Mouse (Mus musculus) cerebellum, postnatal 25 days (tissue): ENCODE measurements around the gene Mgat5.

Experiments
- DNase-seq, 2 experiments: peaks; one replicate each; pipeline ENCODE4 v3.0.0; 2021; ENCODE audit warnings: mixed read lengths in 2 of 2

The Mgat5 gene

DNA sequence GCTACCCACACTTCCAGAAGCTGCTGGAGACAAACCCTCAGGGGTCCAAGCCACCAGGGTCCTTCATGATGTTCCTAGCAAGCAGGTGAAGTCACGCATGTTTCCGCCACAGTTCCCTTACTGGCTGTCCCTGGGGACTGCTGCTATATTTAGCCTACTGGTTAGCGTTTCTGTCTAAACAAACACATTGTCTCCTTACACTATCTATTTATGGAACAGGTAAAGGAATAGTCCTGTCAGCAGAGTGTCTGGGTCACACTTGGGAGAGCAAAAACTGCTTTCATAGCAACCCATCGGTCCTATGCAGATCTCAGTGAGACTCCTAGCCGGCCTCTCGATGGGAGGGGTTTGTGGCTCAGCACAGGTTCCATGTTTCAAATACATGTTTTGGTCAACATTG, 306.5 kb downstream of the Mgat5 start:
- no peak for DNase-seq

DNA sequence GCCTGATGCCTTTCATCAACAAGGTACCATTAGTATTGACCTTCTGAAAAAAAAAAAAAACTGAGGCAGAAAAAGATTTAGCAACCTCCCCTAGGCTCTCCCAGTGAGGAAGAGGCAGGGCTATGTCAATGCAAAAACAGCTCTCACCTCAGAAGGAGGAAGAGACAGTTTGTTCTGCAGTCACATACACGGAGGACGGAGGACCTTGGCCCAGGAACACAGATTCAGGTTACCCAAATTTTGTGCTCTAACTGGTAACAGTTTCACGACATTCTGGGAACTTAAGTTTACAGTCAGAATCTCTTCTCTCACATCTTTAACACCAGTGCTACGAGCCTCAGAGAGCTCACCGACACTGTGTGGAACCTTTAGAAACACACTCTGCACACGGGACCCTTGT, 307.9 kb downstream of the Mgat5 start:
- no peak for DNase-seq

DNA sequence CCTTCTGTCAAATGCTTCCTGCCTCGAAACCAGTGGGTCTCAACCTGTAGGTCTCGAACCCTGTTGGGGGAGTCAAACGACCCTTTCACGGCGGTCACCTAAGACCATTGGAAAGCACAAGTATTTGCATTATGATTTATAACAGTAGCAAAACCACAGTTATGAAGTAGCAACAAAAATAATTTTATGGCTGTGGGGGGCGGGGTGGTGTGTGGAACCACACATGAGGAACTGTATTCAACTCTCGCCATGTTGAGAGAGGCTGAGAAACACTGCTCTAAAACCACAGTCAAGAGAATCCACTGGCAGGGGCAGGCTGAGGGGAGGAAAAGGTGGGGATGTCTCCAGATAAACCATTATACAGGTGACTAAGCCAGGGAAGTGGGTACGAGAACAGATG, 308.3 kb downstream of the Mgat5 start:
- no peak for DNase-seq

DNA sequence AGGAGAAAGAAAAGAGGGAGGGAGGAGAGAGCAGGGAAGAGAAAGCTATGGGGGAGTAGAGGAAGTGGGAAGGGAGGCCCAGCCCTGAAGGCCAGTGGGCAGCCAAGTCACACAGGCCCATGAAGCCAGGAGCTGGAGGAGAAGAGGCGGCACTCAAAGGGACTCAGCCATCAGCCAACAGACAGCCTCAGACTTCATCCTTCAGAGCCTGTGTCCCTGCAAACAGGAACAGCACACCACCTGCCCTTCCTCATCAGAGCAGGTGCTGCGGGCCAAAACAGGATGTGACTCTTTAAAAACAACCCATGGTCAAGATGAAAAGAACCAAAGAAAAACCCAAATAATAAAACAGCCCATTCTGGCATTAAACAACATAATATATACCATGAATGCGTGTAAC, 308.8 kb downstream of the Mgat5 start:
- peak in 1 of 2 experiments; percentile 41 for DNase-seq

DNA sequence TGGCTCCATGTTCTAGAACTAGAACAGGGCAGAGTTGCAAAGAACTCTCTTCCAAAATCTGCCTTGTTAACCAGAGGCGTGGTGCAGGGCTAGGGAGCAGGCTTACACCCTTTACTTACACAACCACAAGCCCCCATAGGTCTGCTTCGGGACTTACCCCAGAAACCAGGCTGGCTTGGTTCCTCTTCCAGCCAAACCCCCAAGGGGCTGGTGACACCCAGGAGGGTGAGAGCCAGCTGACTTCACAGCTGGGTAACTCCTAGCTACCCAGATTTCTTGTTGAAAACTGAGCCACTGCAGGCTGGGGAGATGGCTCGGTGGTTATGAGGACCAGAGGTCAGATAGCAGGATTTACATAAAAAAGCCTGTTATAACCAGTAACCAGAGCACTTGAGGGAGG, 309.7 kb downstream of the Mgat5 start:
- no peak for DNase-seq

DNA sequence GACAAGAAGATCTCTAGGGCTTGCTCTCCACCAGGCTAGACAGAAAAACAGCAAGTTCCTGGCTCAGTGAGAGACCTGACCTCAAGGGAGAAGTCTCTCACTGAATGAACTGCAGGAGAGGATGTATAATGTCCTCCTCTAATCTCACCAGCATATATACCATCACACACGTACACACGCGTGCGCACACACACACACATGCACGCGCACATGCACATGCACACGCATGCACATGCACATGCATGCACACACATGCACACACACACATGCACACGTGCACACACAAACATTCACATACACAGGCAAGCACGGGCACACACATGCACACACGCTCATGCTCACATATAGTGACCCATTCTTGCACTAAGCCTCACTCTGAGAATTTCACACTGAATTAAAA, 310.1 kb downstream of the Mgat5 start:
- no peak for DNase-seq

DNA sequence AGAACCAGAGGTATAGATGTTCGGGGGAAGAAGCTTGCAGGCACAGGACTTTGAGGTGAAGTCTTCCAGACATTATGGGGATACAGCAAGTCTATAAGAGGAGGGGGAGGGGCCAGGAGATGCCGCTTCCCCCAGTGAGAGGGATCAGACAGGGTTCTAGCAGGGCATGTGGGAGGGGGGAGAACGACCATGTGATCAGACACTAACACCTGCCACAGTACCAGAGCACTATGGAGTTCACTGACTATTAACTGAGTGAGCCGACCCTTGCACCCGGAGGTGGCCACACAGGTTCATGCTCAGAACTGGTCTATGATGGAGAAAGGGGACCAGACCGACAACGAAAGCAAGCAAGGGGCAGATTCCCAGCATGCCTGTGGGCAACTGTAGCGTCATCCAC, 318.5 kb downstream of the Mgat5 start:
- DNase-seq = no peak

DNA sequence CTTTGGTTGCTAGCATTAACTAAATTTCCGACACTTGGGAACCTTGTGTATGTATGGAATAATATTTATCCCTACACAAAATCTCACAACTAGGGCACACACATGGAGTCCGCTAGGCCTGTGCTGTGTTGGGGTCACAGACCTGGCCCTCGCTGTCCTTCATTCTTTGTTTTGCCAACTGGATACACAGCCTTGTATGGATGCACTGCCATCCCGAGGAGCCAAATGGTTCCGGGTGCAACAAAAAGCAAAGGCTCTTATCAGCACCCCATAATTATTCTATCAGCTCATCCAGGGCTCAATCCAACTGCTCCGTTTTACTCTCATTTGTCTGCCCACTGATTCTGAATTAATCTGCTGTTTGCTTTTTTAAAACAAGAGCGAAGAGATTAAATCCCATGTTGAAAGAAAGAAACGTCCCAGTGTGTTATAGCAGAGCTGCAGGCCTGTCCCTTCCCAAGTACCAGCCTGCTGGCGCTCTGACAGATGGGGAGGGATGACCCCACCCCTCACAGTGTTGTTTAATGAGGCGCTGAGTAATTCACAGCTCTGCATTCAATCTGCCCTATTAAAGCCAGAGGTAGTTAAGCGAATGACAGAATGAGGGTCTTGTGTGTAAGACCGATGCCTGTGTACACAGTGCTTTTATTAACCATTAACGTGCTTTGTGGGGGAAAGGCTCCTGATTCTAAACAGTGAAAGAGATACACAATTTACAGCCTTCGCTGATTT, 326.2 kb downstream of the Mgat5 start:
- DNase-seq = peak; percentile 66 to 80

DNA sequence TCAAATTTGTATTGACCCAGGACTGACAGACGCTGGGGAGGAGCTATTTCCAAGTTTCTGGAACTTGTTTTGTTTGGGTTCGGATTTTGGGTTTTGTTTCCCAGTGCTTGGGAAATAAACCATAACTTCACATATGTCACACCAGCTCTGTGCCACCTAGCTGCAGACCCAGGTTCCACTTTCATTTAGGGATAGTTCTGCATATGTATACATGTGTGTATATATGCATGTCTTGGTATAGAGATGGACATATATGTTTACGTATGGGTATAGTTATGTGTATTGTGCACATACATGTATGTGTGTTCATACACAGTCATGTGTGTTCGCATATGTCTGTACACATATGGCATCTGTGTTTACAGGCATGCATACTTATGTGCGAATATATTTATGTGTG, 326.9 kb downstream of the Mgat5 start:
- no peak for DNase-seq

DNA sequence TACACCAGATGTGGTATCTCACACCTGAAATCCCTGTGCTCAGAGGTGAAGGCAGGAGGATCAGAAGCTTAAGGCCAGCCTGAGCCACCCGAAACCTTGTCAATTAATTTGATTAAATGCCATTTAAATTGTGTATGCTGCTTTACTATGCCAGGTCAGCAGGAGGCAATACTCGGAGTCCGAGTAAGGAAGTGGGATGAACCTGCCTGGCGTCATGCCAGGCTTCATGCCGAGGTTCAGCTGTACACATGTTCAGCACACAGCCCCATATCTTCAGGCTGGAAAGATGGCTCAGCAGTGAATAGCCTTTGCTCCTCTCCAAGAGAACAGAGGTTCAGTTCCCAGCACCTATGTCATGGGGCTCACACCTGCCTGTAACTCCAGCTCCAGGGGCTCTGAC, 331.6 kb downstream of the Mgat5 start:
- DNase-seq = peak in 1 of 2 experiments; percentile 43

DNA sequence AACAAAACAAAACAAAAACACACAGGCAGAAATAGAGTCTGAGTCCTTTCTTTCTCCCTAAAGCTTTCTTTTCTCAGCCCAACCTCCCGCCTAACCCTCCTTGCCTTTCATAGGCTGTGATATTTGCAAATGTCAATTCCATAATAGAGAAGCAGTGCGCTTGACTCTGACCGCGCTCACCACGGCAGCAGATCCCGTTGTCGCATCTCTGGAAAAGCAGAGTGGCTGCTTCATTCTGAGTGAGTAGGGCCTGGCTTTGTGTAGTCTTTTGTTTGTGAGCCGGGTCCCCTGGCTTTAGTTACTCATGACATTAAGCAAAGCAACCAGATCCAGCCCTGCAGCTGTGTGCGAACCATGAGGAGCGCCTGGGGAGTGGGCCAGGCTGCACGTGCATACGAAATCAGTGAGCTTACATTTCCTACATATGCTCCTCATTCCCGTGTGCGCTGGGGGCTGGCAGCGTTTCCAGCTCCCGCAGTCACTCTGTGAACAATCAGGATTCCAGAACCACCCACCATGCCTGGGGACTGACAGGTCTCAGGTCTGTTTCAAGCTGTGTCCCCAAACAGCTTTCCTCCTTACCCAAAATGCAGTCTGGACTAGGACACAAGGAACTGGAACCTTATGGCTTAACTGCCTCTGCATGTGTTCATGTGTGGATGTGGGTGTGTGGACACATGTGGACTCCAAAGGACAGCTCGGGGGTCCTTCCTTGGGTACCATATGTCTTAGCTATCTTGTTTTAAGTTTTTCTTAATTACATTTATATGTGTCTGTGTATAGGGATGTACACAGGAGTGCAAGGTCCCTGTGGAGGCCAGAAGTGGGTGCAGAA, 332.6 kb downstream of the Mgat5 start:
- peak; percentile 47 to 55 for DNase-seq
